Mouse (Mus musculus) hindbrain, embryonic 11.5 days (tissue): Measurements from ENCODE around the gene Atp9a. TPM values are rescaled to one million over a fixed set of nuclear protein-coding genes. Genes with fewer than 3 reads are reported as not detected.

Experiments
- ATAC-seq: fragments of 200-750 bp; cut with Nextera tagmentation; 2 replicates; pipeline ENCODE4 v1.8.0; 2017; ENCODE audit warnings: mild to moderate bottlenecking, moderate TSS enrichment, moderate library complexity; ENCODE audit not compliant: low FRiP score
- DNase-seq: peaks from one replicate; pipeline ENCODE4 v3.0.0-alpha.2; 2015; ENCODE audit warnings: low spot score
- H3K27ac ChIP-seq: fragments of 300-500 bp; sonication (generic); 2 replicates; pipeline ENCODE4 v1.5.1; 2014; ENCODE audit warnings: mild to moderate bottlenecking, low read depth, low read length
- H3K27me3 ChIP-seq: fragments of 300-500 bp; sonication (generic); 2 replicates; pipeline ENCODE4 v1.6.1; 2014; ENCODE audit warnings: mild to moderate bottlenecking, low read length, moderate library complexity, mixed read lengths; ENCODE audit not compliant: control insufficient read depth, insufficient read depth
- H3K36me3 ChIP-seq: fragments of 300-500 bp; sonication (generic); 2 replicates; pipeline ENCODE4 v1.6.1; 2014; ENCODE audit warnings: mild to moderate bottlenecking, low read length, moderate library complexity, mixed read lengths; ENCODE audit not compliant: control insufficient read depth, insufficient read depth
- H3K4me1 ChIP-seq: fragments of 300-500 bp; sonication (generic); replicated peaks from 2 replicates; pipeline ENCODE4 v1.6.1; 2014; ENCODE audit warnings: low read length, mixed read lengths; ENCODE audit not compliant: control insufficient read depth, insufficient read depth
- H3K4me2 ChIP-seq: fragments of 300-500 bp; sonication (generic); replicated peaks from 2 replicates; pipeline ENCODE4 v1.6.1; 2014; ENCODE audit warnings: mild to moderate bottlenecking, low read depth, low read length
- H3K4me3 ChIP-seq: fragments of 300-500 bp; sonication (generic); 2 replicates; pipeline ENCODE4 v1.5.1; 2014; ENCODE audit warnings: low read depth, low read length
- H3K9ac ChIP-seq: fragments of 300-500 bp; sonication (generic); 2 replicates; pipeline ENCODE4 v1.6.1; 2014; ENCODE audit warnings: low read depth, low read length
- H3K9me3 ChIP-seq: fragments of 300-500 bp; sonication (generic); 2 replicates; pipeline ENCODE4 v1.6.1; 2016; ENCODE audit warnings: low read length; ENCODE audit not compliant: control insufficient read depth
- WGBS: fragments of 180-500 bp; shearing (Covaris S2); extraction: QIAGEN DNeasy Blood & Tissue Kit; methylation state at CpG from one replicate; pipeline ENCODE4 v1.1.7; 2014; 5-methylcytosine and 5-hydroxymethylcytosine counted together
- polyA plus RNA-seq: library from polyadenylated mRNA; unstranded; fragments of >200 nt; fragmentation: Nextera tagmentation; extraction: Ambion mirVana; gene quantifications from 2 replicates; pipeline ENCODE4 v1.2.1, GENCODE M21; 2014

Gene Atp9a
- polyA plus RNA-seq, 1 experiment from 2014 or later, result 12.8 TPM

DNA sequence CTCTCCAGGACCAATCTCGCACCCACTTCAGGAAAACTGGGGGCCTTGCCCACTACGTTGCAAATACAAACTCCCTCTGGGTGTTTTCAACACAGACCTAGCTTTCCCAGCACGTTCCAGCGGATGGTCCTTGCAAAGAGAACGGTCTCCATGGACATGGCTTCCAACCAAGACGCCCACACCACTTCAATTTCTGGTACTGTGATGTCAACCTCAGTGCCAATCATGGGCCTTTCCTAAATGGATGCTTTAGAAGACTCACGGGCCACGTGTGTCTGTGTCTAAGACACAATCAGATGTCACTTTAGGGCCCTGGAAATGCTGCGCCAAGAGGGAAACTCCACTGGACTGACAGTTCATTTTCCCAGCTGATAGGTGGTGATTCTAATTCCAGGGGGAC lies 60.7 kb downstream of the Atp9a start:
- Histone ChIP-seq H3K4me3 (no peak overlapping the region), H3K4me2 (no peak overlapping the region), H3K27ac (no peak overlapping the region), H3K4me1 (no peaks in the 10 kb centered on the region; the same call in none of the 2 replicates), H3K27me3 (no peaks in the 10 kb centered on the region), H3K9ac (no peak overlapping the region), H3K9me3 (no peaks in the 10 kb centered on the region), H3K36me3 (no peaks in the 10 kb centered on the region)
- WGBS, result 95% methylated on average over 9 of the region's 9 CpGs
- DNase-seq (no peak), ATAC-seq (no peak)

DNA sequence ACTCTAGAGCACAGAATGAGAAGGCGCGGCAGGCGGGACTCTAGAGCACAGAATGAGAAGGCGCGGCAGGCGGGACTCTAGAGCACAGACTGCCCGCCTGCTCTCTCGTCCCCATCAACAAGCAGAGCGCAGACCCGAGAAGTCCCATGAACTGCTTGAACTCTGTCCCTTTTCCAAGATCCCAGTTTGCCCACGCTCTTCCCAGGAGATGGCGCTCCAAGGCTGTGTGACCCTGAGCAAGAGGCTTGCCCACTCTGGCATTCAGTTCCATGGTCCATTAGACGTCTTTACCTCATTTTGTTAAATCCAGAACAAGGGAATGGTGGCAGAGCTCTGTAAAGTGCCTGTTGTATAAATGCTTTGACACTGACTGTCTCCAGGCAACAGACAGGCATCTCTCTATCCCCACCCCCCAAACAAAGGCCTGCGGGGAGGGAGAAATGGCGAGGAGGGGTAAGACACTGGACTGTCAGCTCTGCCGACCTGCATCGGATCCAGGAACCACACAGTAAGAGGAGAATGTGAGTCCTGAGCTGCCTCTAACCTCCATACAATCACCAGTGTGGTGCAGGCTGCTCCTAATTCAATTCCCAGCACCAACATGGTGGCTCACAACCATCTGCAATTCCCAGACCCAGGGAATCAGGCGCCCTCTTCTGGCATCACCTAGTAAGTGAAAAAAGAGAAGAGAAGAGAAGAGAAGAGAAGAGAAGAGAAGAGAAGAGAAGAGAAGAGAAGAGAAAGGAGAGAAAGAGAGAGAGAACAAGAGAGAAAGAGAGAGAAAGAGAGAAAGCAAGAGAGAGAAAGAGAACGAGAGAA lies 62.6 kb downstream of the Atp9a start:
- Histone ChIP-seq H3K9me3 (no peaks in the 10 kb centered on the region), H3K36me3 (peaks cover under 1% of the 10 kb centered on the region; the same call in 1 of the 2 replicates), H3K4me3 (no peak overlapping the region), H3K4me1 (no peaks in the 10 kb centered on the region; the same call in none of the 2 replicates), H3K4me2 (no peak overlapping the region), H3K27me3 (0 out of 2 replicates have a peak, but pooled peaks cover 2% of the 10 kb centered on the region), H3K27ac (peak overlapping the region; percentile 60; the same call in 1 of the 2 replicates), H3K9ac (no peak overlapping the region)
- peak; percentile 48 for DNase-seq
- peak; percentile 45 for ATAC-seq
- 45% methylated on average over 19 of the region's 19 CpGs for WGBS

GRCm38 (mm10) chr2:168678662-168679294 lies 63.4 kb downstream of the Atp9a start:
- Histone ChIP-seq H3K9ac (no peak overlapping the region), H3K36me3 (peaks cover 4% of the 10 kb centered on the region; the same call in 1 of the 2 replicates), H3K4me2 (no peak overlapping the region), H3K4me1 (no peaks in the 10 kb centered on the region; the same call in none of the 2 replicates), H3K27me3 (0 out of 2 replicates have a peak, but pooled peaks cover 2% of the 10 kb centered on the region), H3K27ac (peak overlapping the region; percentile 73), H3K4me3 (no peak overlapping the region), H3K9me3 (no peaks in the 10 kb centered on the region)
- DNase-seq (peak; percentile 52), ATAC-seq (peak; percentile 55)
- WGBS, result 64% methylated on average over 15 of the region's 15 CpGs

- peak overlapping the region; percentile 73 for H3K27ac ChIP-seq
- H3K4me2 ChIP-seq, result no peak overlapping the region
- 0 out of 2 replicates have a peak, but pooled peaks cover 2% of the 10 kb centered on the region for H3K27me3 ChIP-seq
- H3K9ac ChIP-seq, result no peak overlapping the region
- H3K36me3 ChIP-seq, result peaks cover 4% of the 10 kb centered on the region; the same call in 1 of the 2 replicates
- H3K9me3 ChIP-seq, result no peaks in the 10 kb centered on the region
- 31% methylated on average over 9 of the region's 9 CpGs for WGBS
- DNase-seq, result peak; percentile 59
- ATAC-seq, result peak; percentile 88
- H3K4me1 ChIP-seq, result no peaks in the 10 kb centered on the region; the same call in none of the 2 replicates
- no peak overlapping the region for H3K4me3 ChIP-seq
Observed at GRCm38 (mm10) chr2:168677650-168678049, 64.6 kb downstream of the Atp9a start.

DNA sequence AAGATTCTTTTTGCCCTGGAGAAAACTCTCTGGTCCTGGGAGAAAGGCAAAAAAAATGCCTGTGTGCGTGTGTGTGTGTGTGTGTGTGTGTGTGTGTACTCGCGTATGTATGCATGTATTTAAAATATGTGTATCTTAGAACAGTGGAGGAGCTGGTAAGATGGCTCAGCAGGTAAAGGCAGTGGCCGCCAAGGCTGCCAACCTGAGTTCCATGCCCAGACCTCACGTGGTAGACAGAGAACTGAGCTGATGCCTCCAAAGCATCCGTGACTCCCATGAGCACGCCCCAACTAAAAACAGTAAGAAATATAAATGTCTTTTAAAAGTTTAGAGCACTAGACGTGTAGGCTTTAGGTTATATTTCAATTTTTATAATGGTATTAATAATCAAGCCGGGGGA lies 70.5 kb downstream of the Atp9a start:
- no peaks in the 10 kb centered on the region for H3K4me1 ChIP-seq
- peaks cover 6% of the 10 kb centered on the region; the same call in 1 of the 2 replicates for H3K36me3 ChIP-seq
- DNase-seq (no peak), ATAC-seq (no peak)
- no peak overlapping the region for H3K27ac ChIP-seq
- H3K4me2 ChIP-seq, result no peak overlapping the region
- H3K27me3 ChIP-seq, result 0 out of 2 replicates have a peak, but pooled peaks cover 2% of the 10 kb centered on the region
- H3K4me3 ChIP-seq, result no peak overlapping the region
- WGBS, result 95% methylated on average over 9 of the region's 9 CpGs
- no peaks in the 10 kb centered on the region for H3K9me3 ChIP-seq
- H3K9ac ChIP-seq, result no peak overlapping the region

GRCm38 (mm10) chr2:168670241-168670640 lies 72.0 kb downstream of the Atp9a start:
- no peak overlapping the region for H3K4me2 ChIP-seq
- H3K9ac ChIP-seq, result no peak overlapping the region
- no peaks in the 10 kb centered on the region for H3K4me1 ChIP-seq
- H3K27ac ChIP-seq, result no peak overlapping the region
- WGBS, result 83% methylated on average over 14 of the region's 14 CpGs
- no peaks in the 10 kb centered on the region for H3K27me3 ChIP-seq
- no peak overlapping the region for H3K4me3 ChIP-seq
- ATAC-seq (no peak), DNase-seq (no peak)
- peaks cover 6% of the 10 kb centered on the region; the same call in 1 of the 2 replicates for H3K36me3 ChIP-seq
- H3K9me3 ChIP-seq, result no peaks in the 10 kb centered on the region

DNA sequence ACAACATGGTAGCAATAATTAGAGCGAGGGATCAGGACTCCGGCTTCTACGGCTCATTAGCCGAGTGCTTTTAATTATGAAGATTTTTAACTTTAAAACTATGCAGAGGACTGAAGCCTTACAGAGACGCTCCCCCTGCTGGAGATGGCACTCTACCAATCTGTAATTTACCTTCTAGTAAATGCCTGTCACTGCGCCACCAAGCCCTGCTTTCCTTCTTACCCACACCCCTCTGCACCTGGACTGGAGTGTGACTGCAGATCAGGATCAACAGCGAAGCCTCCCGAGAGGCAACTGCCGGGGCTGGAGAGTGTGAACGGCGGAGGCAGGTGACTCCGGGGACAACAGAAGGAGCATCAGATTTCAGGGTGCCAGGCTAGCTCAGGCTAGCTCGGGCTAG lies 72.4 kb downstream of the Atp9a start:
- Histone ChIP-seq H3K36me3 (peaks cover 6% of the 10 kb centered on the region; the same call in 1 of the 2 replicates), H3K4me3 (no peak overlapping the region), H3K9me3 (no peaks in the 10 kb centered on the region), H3K4me2 (no peak overlapping the region), H3K4me1 (no peaks in the 10 kb centered on the region), H3K27ac (no peak overlapping the region), H3K9ac (no peak overlapping the region), H3K27me3 (no peaks in the 10 kb centered on the region)
- DNase-seq, result no peak
- WGBS, result 73% methylated on average over 13 of the region's 13 CpGs
- no peak for ATAC-seq

- 84% methylated on average over 13 of the region's 13 CpGs for WGBS
- Histone ChIP-seq H3K4me2 (no peak overlapping the region), H3K27me3 (no peaks in the 10 kb centered on the region), H3K36me3 (0 out of 2 replicates have a peak, but pooled peaks cover 2% of the 10 kb centered on the region), H3K4me1 (no peaks in the 10 kb centered on the region), H3K4me3 (no peak overlapping the region), H3K9me3 (no peaks in the 10 kb centered on the region), H3K27ac (no peak overlapping the region), H3K9ac (no peak overlapping the region)
- DNase-seq (no peak), ATAC-seq (no peak)
Observed at GRCm38 (mm10) chr2:168667745-168668144, 74.5 kb downstream of the Atp9a start.
